Mouse (Mus musculus) forebrain, embryonic 14.5 days (tissue): ENCODE measurements around the gene Pias1. TPM values are rescaled to one million over a fixed set of nuclear protein-coding genes. Genes with fewer than 3 reads are reported as not detected.

Experiments used
- ATAC-seq: fragments of 200-750 bp; cut with Nextera tagmentation; 2 replicates; pipeline ENCODE4 v1.8.0; 2017; ENCODE audit warnings: mild to moderate bottlenecking, moderate library complexity
- DNase-seq: peaks from one replicate; pipeline ENCODE4 v3.0.0-alpha.2; 2015; ENCODE audit warnings: low spot score
- H3K27ac ChIP-seq: fragments of 300-500 bp; sonication (generic); 2 replicates; pipeline ENCODE4 v1.5.1; 2014; ENCODE audit warnings: low read depth, mild to moderate bottlenecking, control low read depth, low read length, moderate library complexity
- H3K27me3 ChIP-seq: fragments of 300-500 bp; sonication (generic); replicated peaks from 2 replicates; pipeline ENCODE4 v1.6.1; 2014; ENCODE audit warnings: low read length, control low read depth, mixed read lengths; ENCODE audit not compliant: control insufficient read depth, insufficient read depth
- H3K36me3 ChIP-seq: fragments of 300-500 bp; sonication (generic); 2 replicates; pipeline ENCODE4 v1.6.1; 2014; ENCODE audit warnings: low read length, control low read depth; ENCODE audit not compliant: control insufficient read depth, insufficient read depth
- H3K4me1 ChIP-seq: fragments of 300-500 bp; sonication (generic); 2 replicates; pipeline ENCODE4 v1.6.1; 2014; ENCODE audit warnings: antibody characterized with exemption, low read length, control low read depth; ENCODE audit not compliant: control insufficient read depth, insufficient read depth
- H3K4me2 ChIP-seq: fragments of 300-500 bp; sonication (generic); 2 replicates; pipeline ENCODE4 v1.6.1; 2014; ENCODE audit warnings: mild to moderate bottlenecking, control low read depth, low read length
- H3K4me3 ChIP-seq: fragments of 300-500 bp; sonication (generic); 2 replicates; pipeline ENCODE4 v1.5.1; 2014; ENCODE audit warnings: low read depth, low read length, control low read depth
- H3K9ac ChIP-seq: fragments of 300-500 bp; sonication (generic); 2 replicates; pipeline ENCODE4 v1.6.1; 2014; ENCODE audit warnings: mild to moderate bottlenecking, low read length, control low read depth, moderate library complexity
- H3K9me3 ChIP-seq: fragments of 300-500 bp; sonication (generic); replicated peaks from 2 replicates; pipeline ENCODE4 v1.6.1; 2016; ENCODE audit warnings: low read length, control low read depth, mixed read lengths; ENCODE audit not compliant: control insufficient read depth
- WGBS: fragments of 180-500 bp; shearing (Covaris S2); extraction: QIAGEN DNeasy Blood & Tissue Kit; methylation state at CpG from one replicate; pipeline ENCODE4 v1.1.7; 2014; 5-methylcytosine and 5-hydroxymethylcytosine counted together
- polyA plus RNA-seq: library from polyadenylated mRNA; unstranded; fragments of >200 nt; fragmentation: Nextera tagmentation; extraction: Ambion mirVana; gene quantifications from 2 replicates; pipeline ENCODE4 v1.2.1, GENCODE M21; 2014

Gene Pias1
- polyA plus RNA-seq, 1 experiment from 2014 or later, result 57.2 TPM

GRCm38 (mm10) chr9:62970345-62970744, 17.4 kb downstream of the Pias1 start:
- Histone ChIP-seq H3K27ac (no peak overlapping the region), H3K9me3 (no peaks in the 10 kb centered on the region), H3K36me3 (no peaks in the 10 kb centered on the region), H3K4me2 (no peak overlapping the region), H3K27me3 (no peaks in the 10 kb centered on the region), H3K9ac (no peak overlapping the region), H3K4me3 (no peak overlapping the region), H3K4me1 (peaks cover 7% of the 10 kb centered on the region; the same call in 1 of the 2 replicates)
- DNase-seq (no peak), ATAC-seq (no peak)

- Histone ChIP-seq H3K4me2 (no peak overlapping the region), H3K9ac (no peak overlapping the region), H3K27ac (no peak overlapping the region), H3K4me3 (no peak overlapping the region), H3K9me3 (no peaks in the 10 kb centered on the region), H3K36me3 (no peaks in the 10 kb centered on the region), H3K4me1 (peaks cover 7% of the 10 kb centered on the region; the same call in 1 of the 2 replicates), H3K27me3 (no peaks in the 10 kb centered on the region)
- DNase-seq, result no peak
- ATAC-seq, result no peak
- WGBS, result over 99% methylated on average over 3 of the region's 3 CpGs
Measured at GRCm38 (mm10) chr9:62966018-62966417, 21.7 kb downstream of the Pias1 start.

DNA sequence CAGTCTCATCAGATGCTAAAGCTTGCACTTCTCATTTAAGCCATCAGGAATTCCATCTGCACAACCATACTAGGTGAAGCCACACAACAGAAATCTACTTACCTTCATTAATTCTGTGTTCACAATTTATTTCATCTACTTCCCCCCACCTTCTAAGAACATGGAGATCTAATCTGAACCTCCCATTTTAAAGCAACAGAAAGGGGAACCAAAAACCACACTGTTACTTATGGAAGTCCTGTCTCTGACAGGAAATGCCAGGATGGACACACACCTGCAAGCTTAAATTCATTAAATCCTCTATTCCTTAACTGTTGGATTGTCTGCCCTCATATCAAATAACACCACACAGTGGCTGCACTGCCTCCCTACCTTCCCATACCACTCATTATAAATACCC, 35.0 kb downstream of the Pias1 start:
- Histone ChIP-seq H3K9ac (no peak overlapping the region), H3K4me3 (no peak overlapping the region), H3K9me3 (no peaks in the 10 kb centered on the region), H3K4me1 (no peaks in the 10 kb centered on the region), H3K4me2 (no peak overlapping the region), H3K27me3 (no peaks in the 10 kb centered on the region), H3K36me3 (peaks cover 9% of the 10 kb centered on the region), H3K27ac (no peak overlapping the region)
- DNase-seq (no peak), ATAC-seq (no peak)

DNA sequence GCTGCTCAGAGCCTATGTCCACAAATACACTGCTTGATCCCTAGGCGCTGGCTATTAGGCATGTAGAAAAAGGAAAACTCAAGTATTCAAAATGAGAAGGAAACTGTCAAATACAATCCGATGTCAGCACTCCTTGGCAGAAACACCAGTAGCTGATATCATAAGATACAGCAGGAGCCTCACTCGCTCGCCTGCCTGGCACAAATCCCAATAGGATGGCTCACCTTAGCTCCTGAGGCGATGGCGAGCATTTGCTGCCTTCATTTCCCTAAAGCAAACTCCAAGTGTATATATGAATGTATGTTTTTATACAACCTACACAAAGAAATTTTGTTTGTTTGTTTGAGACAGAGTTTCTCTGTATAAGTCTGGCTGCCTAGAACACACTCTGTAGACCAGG, 42.4 kb downstream of the Pias1 start:
- peaks cover 5% of the 10 kb centered on the region; the same call in 1 of the 2 replicates for H3K36me3 ChIP-seq
- no peak overlapping the region for H3K4me2 ChIP-seq
- H3K27me3 ChIP-seq, result no peaks in the 10 kb centered on the region
- no peak overlapping the region for H3K9ac ChIP-seq
- H3K4me1 ChIP-seq, result no peaks in the 10 kb centered on the region
- DNase-seq (no peak), ATAC-seq (no peak)
- no peak overlapping the region for H3K4me3 ChIP-seq
- H3K27ac ChIP-seq, result no peak overlapping the region
- 93% methylated on average over 6 of the region's 6 CpGs for WGBS
- H3K9me3 ChIP-seq, result no peaks in the 10 kb centered on the region

DNA sequence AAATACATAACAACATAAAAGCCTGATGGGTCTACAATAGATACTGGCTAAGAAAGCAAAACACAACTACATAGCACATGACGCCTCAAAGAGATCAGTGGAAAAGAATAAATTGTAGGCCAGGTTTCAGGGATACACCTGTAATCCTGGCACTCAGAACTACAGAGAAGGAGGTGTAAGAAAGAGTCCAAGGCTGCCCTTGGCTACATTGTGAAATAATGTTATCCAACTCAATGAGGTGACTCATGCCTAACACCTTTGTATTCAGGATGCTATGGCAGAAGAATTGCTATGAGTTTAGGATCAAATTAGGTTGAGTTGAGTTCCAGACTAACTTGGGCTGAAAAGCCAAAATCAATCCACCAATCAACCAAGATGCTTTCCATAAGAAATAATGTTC, 43.7 kb downstream of the Pias1 start:
- Histone ChIP-seq H3K27ac (no peak overlapping the region), H3K27me3 (no peaks in the 10 kb centered on the region), H3K9me3 (no peaks in the 10 kb centered on the region), H3K4me2 (no peak overlapping the region), H3K4me1 (no peaks in the 10 kb centered on the region), H3K9ac (no peak overlapping the region), H3K36me3 (peaks cover 5% of the 10 kb centered on the region; the same call in 1 of the 2 replicates), H3K4me3 (no peak overlapping the region)
- 98% methylated on average over 1 of the region's 1 CpGs for WGBS
- no peak for ATAC-seq
- DNase-seq, result no peak

DNA sequence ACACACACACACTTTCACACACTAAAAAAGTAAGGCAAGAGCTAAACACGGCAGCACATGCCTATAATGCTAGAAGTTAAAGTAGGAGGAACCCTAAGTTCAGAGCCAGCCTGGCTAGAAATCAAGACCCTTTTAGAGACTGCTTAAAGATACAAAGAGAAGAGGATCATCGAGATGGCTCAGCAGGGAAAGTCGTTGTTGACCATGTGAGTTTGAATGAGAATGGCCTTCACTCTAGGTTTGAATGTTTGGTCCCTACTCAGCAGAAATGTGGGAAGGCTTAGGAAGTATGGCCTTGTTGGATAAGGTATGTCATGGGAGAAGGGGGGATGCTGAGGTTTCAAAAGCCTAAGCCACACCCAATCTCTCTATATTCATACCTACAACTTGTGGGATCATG, 46.8 kb downstream of the Pias1 start:
- Histone ChIP-seq H3K4me3 (no peak overlapping the region), H3K36me3 (no peaks in the 10 kb centered on the region), H3K27me3 (no peaks in the 10 kb centered on the region), H3K4me2 (no peak overlapping the region), H3K4me1 (no peaks in the 10 kb centered on the region), H3K27ac (no peak overlapping the region), H3K9ac (no peak overlapping the region), H3K9me3 (no peaks in the 10 kb centered on the region)
- ATAC-seq, result no peak
- 90% methylated on average over 3 of the region's 3 CpGs for WGBS
- DNase-seq, result no peak

DNA sequence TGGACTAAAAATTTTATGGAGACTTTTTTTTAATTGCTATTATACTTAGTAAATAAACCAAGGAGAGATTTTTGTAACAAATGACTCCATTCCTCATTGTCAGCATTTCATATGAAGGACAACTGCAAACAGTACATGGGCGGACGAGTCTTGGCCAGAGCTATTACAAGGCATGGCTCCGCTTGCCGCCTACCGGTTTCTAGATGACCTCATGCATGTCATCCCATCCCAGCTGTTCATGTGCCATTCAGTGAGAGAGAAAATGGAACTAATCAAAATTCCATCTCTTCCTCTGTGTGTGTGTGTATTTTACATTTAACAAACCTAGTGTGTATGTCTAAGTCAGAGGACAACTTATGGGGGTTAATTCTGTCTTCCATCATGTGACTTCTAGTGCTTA, 51.9 kb downstream of the Pias1 start:
- Histone ChIP-seq H3K9me3 (no peaks in the 10 kb centered on the region), H3K27ac (no peak overlapping the region), H3K4me1 (no peaks in the 10 kb centered on the region), H3K36me3 (no peaks in the 10 kb centered on the region), H3K27me3 (no peaks in the 10 kb centered on the region), H3K4me2 (no peak overlapping the region), H3K4me3 (no peak overlapping the region), H3K9ac (no peak overlapping the region)
- no peak for ATAC-seq
- 83% methylated on average over 5 of the region's 5 CpGs for WGBS
- DNase-seq, result no peak

DNA sequence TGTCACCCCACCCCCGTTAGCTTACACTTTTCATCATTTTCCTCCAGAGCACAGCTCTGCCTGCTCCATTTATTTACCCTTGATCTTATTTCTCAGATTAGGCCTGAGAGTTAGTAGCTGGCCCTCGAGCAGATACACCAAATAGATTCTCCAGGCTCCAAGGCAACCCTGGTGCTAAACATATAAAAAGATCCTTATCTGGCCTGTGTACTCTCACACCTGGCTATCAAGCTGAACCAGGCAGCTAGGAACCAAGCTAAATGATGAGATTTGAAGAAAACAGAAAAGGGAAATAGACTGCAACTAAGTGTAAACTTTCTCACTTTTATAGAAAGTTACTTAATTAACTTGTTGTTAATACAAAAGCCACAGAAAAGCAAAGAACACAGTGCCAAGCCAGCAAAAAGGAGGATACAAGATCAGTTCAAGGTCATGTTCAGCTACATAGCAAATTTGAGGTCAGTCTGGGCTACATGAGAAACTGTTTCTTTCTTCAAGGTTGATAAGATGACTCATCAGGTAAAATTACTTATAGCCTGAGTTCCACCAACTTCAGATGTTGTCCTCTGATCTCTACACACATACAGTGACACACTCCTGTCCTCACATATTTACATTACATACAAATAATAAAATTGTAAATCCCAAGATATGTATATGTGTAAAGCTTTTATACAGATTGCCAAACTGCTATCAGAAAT, 52.9 kb downstream of the Pias1 start:
- Histone ChIP-seq H3K27me3 (no peaks in the 10 kb centered on the region), H3K27ac (no peak overlapping the region), H3K4me2 (no peak overlapping the region), H3K9me3 (no peaks in the 10 kb centered on the region), H3K4me3 (no peak overlapping the region), H3K36me3 (no peaks in the 10 kb centered on the region), H3K9ac (no peak overlapping the region), H3K4me1 (no peaks in the 10 kb centered on the region)
- ATAC-seq (no peak), DNase-seq (no peak)
- WGBS, result 85% methylated on average over 2 of the region's 2 CpGs

DNA sequence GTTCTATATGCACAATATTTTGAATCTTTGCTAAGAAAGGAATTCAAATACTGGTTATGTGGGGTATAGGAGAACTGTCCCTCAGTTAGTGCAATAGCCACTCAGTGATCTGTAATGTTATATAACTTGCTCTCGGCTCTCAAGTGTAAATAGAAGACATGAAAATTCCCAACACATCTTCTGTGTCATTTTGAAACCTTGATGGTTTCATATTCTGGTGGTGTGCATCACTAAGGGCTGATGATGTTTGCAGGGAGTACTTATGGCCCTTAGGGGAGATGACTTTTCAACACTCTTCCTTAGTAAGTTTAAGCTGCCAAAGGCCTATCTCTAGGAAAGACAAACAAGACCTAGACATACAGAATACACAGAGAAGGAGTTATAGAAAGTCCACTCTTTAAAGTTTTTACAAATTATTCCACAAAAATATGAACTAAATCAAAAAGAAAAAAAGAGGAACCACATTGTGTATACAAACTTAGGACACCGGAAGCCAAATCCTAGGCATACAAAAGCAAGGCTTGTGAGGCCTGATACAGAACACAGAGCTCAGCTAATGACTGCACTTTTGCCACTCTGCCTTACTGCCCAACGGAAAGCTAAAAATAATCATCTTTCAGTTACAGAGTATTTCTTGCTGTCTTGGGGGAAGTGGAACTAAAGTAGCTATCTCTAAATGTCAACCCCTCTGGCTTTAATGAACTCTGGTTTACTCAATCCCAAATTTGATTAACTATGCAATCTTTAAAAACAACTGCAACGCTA, 55.0 kb downstream of the Pias1 start:
- no peak for DNase-seq
- Histone ChIP-seq H3K27me3 (no peaks in the 10 kb centered on the region), H3K4me1 (no peaks in the 10 kb centered on the region), H3K4me3 (no peak overlapping the region), H3K9ac (no peak overlapping the region), H3K4me2 (no peak overlapping the region), H3K27ac (no peak overlapping the region), H3K36me3 (no peaks in the 10 kb centered on the region), H3K9me3 (no peaks in the 10 kb centered on the region)
- ATAC-seq, result no peak
- WGBS, result 92% methylated on average over 4 of the region's 4 CpGs
